Mouse (Mus musculus) hindbrain, embryonic 13.5 days (tissue): Measurements from ENCODE around the gene D1Ertd622e. TPM values are rescaled to one million over a fixed set of nuclear protein-coding genes. Genes with fewer than 3 reads are reported as not detected.
"Not testable (repeated sequence)": the region's sequence is repeated elsewhere in the genome, so short reads cannot be mapped to it uniquely, and the experiment has no call there.

Experiments used
- ATAC-seq: fragments of 200-750 bp; cut with Nextera tagmentation; 2 replicates; pipeline ENCODE4 v1.8.0; 2017; ENCODE audit warnings: moderate TSS enrichment; ENCODE audit not compliant: low FRiP score
- H3K27ac ChIP-seq: fragments of 300-500 bp; sonication (generic); 2 replicates; pipeline ENCODE4 v1.5.1; 2015; ENCODE audit warnings: inconsistent platforms, mild to moderate bottlenecking, moderate library complexity
- H3K27me3 ChIP-seq: fragments of 300-500 bp; sonication (generic); 2 replicates; pipeline ENCODE4 v1.6.1; 2015; ENCODE audit warnings: mild to moderate bottlenecking, inconsistent platforms
- H3K36me3 ChIP-seq: fragments of 300-500 bp; sonication (generic); 2 replicates; pipeline ENCODE4 v1.6.1; 2015; ENCODE audit warnings: mild to moderate bottlenecking, inconsistent platforms
- H3K4me1 ChIP-seq: fragments of 300-500 bp; sonication (generic); replicated peaks from 2 replicates; pipeline ENCODE4 v1.6.1; 2015; ENCODE audit warnings: inconsistent platforms
- H3K4me2 ChIP-seq: fragments of 300-500 bp; sonication (generic); 2 replicates; pipeline ENCODE4 v1.6.1; 2015; ENCODE audit warnings: inconsistent platforms, mild to moderate bottlenecking, moderate library complexity
- H3K4me3 ChIP-seq: fragments of 300-500 bp; sonication (generic); 2 replicates; pipeline ENCODE4 v1.5.1; 2015; ENCODE audit warnings: mild to moderate bottlenecking, inconsistent platforms
- H3K9ac ChIP-seq: fragments of 300-500 bp; sonication (generic); 2 replicates; pipeline ENCODE4 v1.6.1; 2015; ENCODE audit warnings: mild to moderate bottlenecking, inconsistent platforms
- H3K9me3 ChIP-seq: fragments of 300-500 bp; sonication (generic); 2 replicates; pipeline ENCODE4 v1.6.1; 2016; ENCODE audit warnings: inconsistent platforms
- WGBS: fragments of 180-500 bp; shearing (Covaris S2); methylation state at CpG from one replicate; pipeline ENCODE4 v1.1.7; 2015; 5-methylcytosine and 5-hydroxymethylcytosine counted together
- polyA plus RNA-seq: library from polyadenylated mRNA; unstranded; fragments of >200 nt; fragmentation: Nextera tagmentation; extraction: Ambion mirVana; gene quantifications from 2 replicates; pipeline ENCODE4 v1.2.1, GENCODE M21; 2015

Gene D1Ertd622e
- polyA plus RNA-seq, 1 experiment from 2014 or later = 50.4 TPM

DNA sequence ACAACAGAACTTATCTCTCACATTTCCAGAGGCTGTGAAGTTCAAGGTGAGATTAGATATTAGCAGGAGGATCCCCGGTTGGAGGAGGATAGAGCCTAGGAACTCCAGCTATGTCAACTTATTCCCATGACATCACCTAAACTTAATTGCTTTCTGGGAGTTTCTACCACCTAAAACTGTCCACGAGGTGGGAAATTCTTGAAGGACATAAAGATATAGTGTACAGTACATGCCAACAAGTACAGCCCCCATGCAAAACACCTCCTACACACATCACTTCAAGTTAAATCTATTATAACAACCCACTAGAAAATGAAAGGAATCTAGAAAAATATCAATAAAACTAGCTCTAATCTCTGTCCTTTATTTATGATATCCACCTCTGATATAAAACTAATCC, 61.5 kb downstream of the D1Ertd622e start:
- 88% methylated on average over 2 of the region's 2 CpGs for WGBS
- ATAC-seq = no peak
- Histone ChIP-seq H3K27ac (no peak overlapping the region), H3K4me1 (no peaks in the 10 kb centered on the region), H3K4me2 (no peak overlapping the region), H3K9me3 (no peaks in the 10 kb centered on the region), H3K4me3 (no peak overlapping the region), H3K36me3 (no peaks in the 10 kb centered on the region), H3K27me3 (no peaks in the 10 kb centered on the region), H3K9ac (no peak overlapping the region)

DNA sequence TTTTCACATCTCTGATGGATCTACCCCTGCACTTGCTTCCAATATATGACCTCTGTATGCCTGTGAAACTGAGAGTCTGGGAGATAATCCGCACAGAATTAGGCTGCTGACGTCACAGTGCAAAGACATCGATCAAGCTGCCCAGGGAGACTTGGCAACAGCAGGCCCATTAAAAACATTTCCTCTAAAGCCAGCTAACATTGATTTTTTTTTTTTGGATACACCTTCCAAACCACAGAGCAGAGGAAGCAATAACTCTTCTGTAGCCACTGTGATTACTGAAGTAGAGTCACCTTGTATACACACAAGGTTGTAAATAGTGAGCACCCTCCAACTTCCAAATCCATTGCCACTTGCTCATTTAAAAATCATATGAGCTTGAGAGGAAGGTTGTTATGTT, 62.8 kb downstream of the D1Ertd622e start:
- H3K36me3 ChIP-seq = no peaks in the 10 kb centered on the region

DNA sequence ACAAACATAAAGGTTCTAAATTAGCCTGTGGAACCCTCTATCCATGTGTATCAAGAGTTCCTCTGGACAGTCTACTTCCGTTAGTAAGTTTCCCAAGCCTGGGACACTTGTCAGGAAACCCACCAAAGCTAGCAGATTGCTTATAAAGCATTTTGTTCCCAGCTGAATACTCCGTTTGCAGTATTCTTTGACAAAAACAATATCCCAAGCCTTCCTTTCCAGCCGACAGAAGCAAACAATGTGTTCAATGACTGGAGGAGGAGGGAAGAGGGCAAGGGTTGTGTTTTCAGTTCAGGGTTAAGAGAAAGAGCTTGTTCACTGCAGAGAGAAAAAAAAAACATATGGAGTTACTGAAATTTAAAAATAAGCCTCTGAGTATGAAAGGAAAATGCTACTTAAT, 73.3 kb downstream of the D1Ertd622e start:
- Histone ChIP-seq H3K4me1 (no peaks in the 10 kb centered on the region), H3K27me3 (no peaks in the 10 kb centered on the region), H3K27ac (no peak overlapping the region), H3K36me3 (no peaks in the 10 kb centered on the region), H3K4me3 (no peak overlapping the region), H3K9ac (no peak overlapping the region), H3K9me3 (no peaks in the 10 kb centered on the region), H3K4me2 (no peak overlapping the region)
- ATAC-seq = no peak
- 10% methylated on average over 3 of the region's 3 CpGs for WGBS

More for the DNA sequence above, 62.8 kb downstream of the D1Ertd622e start:
- H3K9ac ChIP-seq = no peak overlapping the region
- H3K27me3 ChIP-seq = no peaks in the 10 kb centered on the region
- 81% methylated on average over 3 of the region's 3 CpGs for WGBS
- no peak overlapping the region for H3K4me2 ChIP-seq
- no peaks in the 10 kb centered on the region for H3K9me3 ChIP-seq
- no peaks in the 10 kb centered on the region for H3K4me1 ChIP-seq
- no peak for ATAC-seq
- no peak overlapping the region for H3K4me3 ChIP-seq
- no peak overlapping the region for H3K27ac ChIP-seq

DNA sequence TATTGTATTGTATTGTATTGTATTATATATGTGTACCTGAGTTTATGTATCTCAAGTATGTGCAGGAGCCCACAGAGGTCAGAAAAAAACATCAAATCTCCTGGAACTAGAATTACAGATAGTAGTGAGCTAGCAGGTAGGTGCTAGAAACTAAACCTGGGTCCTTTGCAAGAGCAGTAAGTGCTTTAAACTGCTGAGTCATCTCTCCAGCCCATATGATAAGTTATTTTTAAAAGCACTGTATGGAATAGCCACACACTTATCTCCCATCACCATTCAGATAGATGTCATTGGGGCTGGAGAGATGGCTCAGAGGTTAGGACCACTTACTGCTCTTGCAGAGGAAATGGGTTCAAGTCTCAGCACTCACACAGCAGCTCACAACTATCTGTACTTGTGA, 76.8 kb downstream of the D1Ertd622e start:
- H3K36me3 ChIP-seq = no peaks in the 10 kb centered on the region
- no peaks in the 10 kb centered on the region for H3K9me3 ChIP-seq
- no peak overlapping the region for H3K9ac ChIP-seq
- H3K27me3 ChIP-seq = no peaks in the 10 kb centered on the region
- H3K4me2 ChIP-seq = no peak overlapping the region
- no peak overlapping the region for H3K4me3 ChIP-seq
- no peak for ATAC-seq
- no peak overlapping the region for H3K27ac ChIP-seq
- H3K4me1 ChIP-seq = no peaks in the 10 kb centered on the region

DNA sequence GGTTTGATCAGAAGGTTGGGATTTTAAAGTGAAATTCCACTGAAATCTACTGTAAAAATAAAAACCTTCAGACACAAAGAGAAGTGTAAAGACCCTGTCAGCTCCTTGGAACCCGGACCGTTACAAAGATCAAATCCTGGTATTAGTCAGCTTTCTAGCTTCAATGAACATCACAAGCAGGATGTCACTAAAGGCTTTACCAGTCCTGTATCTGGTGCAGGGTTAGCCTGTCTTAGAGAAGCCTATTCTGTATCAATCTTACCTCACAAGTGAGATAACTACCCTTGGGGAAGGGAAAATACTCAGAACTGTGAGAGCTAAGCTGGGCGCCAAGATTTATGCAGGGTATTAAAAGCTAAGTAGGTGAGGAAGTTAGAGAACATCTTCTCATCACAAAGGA, 77.7 kb downstream of the D1Ertd622e start:
- H3K4me1 ChIP-seq = no peaks in the 10 kb centered on the region
- ATAC-seq = no peak
- H3K27ac ChIP-seq = no peak overlapping the region
- H3K9ac ChIP-seq = no peak overlapping the region
- H3K36me3 ChIP-seq = no peaks in the 10 kb centered on the region
- H3K27me3 ChIP-seq = no peaks in the 10 kb centered on the region
- H3K4me3 ChIP-seq = no peak overlapping the region
- no peaks in the 10 kb centered on the region for H3K9me3 ChIP-seq
- H3K4me2 ChIP-seq = no peak overlapping the region
- WGBS = 93% methylated on average over 3 of the region's 3 CpGs

DNA sequence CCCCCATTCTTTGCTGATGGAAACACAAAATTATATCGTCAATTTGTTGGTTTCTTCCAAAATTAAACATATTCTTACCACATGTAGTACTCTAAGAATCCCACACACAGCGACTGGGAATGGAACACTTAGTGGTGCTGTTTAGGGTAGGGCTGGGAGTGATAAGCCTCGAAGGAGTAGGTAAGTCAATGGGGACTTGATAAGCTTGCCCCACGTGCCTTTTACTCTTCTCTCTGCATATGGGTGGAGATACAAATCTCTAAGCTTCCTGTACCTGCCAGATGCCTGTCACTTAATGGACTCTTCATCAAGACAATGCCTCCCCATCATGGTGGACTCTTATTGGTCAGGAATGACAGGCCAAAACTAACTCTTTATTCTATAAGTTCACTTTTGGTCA, 78.8 kb downstream of the D1Ertd622e start:
- no peak overlapping the region for H3K9ac ChIP-seq
- no peak overlapping the region for H3K4me2 ChIP-seq
- H3K27me3 ChIP-seq = no peaks in the 10 kb centered on the region
- H3K36me3 ChIP-seq = no peaks in the 10 kb centered on the region
- no peak overlapping the region for H3K4me3 ChIP-seq
- no peak for ATAC-seq
- no peaks in the 10 kb centered on the region for H3K9me3 ChIP-seq
- H3K27ac ChIP-seq = no peak overlapping the region
- H3K4me1 ChIP-seq = no peaks in the 10 kb centered on the region
- 90% methylated on average over 4 of the region's 4 CpGs for WGBS

DNA sequence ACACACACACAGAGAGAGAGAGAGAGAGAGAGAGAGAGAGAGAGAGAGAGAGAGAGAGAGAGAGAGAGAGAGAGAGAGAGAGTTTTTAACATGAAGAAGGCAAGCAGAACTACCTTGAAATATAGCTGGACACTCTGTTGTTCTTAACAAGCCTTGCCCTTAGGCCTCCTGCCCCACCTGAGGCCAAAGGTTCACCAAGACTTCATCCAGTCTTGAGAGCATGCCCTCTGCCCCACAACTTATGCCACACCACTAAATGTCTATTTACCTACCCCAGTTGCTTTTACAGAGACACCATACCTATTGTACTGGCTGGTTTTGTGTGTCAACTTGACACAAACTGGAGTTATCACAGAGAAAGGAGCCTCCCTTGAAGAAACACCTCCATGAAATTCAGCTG, 81.2 kb downstream of the D1Ertd622e start:
- H3K4me2 ChIP-seq, H3K27me3 ChIP-seq, H3K9ac ChIP-seq, ATAC-seq, H3K4me3 ChIP-seq, H3K27ac ChIP-seq, H3K9me3 ChIP-seq, H3K4me1 ChIP-seq, H3K36me3 ChIP-seq: not testable (repeated sequence)

DNA sequence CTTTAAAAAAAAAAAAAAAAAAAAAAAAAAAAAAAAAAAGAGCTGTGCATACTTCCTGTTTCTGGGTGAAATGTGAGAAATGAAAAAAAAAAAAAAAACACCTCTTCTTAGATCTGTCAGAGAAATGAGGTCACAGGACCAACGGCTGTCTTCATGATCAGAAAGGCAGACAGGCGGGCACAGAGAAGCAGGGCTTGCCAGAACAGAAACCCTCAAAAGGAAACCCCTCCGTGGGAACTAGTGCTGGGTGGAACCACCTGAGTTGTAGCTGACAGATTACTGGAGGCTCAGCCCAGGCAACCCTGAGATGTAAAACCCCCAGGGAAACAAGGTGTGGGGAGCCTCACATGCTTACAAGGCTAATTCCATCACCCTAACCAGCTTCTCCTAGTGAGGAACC, 81.6 kb downstream of the D1Ertd622e start:
- no peak for ATAC-seq
- H3K36me3 ChIP-seq = no peaks in the 10 kb centered on the region
- H3K27ac ChIP-seq = no peak overlapping the region
- H3K27me3 ChIP-seq = no peaks in the 10 kb centered on the region
- H3K9me3 ChIP-seq = no peaks in the 10 kb centered on the region
- no peak overlapping the region for H3K4me2 ChIP-seq
- H3K4me3 ChIP-seq = no peak overlapping the region
- 89% methylated on average over 3 of the region's 3 CpGs for WGBS
- H3K9ac ChIP-seq = no peak overlapping the region
- H3K4me1 ChIP-seq = no peaks in the 10 kb centered on the region

DNA sequence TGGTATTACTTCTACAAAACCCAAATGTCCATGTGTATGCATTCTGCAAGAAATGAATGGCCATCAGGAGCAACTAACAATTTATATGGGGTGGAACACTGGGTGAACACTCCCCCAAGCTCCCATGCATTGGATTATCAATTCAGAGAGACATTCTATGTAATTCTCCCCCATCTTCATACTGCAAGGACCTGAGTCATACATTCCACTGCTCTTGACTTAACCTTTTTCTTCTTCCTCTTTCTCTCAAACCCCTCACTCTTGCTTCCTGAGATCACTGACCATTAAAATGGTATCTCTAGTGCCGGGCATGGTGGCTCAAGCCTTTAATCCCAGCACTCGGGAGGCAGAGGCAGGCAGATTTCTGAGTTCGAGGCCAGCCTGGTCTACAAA, 83.9 kb downstream of the D1Ertd622e start:
- 91% methylated on average over 3 of the region's 3 CpGs for WGBS
- no peaks in the 10 kb centered on the region for H3K36me3 ChIP-seq
- no peaks in the 10 kb centered on the region for H3K4me1 ChIP-seq
- no peaks in the 10 kb centered on the region for H3K9me3 ChIP-seq
- no peak overlapping the region for H3K9ac ChIP-seq
- ATAC-seq = no peak
- H3K4me3 ChIP-seq = no peak overlapping the region
- H3K4me2 ChIP-seq = no peak overlapping the region
- no peak overlapping the region for H3K27ac ChIP-seq
- H3K27me3 ChIP-seq = no peaks in the 10 kb centered on the region

DNA sequence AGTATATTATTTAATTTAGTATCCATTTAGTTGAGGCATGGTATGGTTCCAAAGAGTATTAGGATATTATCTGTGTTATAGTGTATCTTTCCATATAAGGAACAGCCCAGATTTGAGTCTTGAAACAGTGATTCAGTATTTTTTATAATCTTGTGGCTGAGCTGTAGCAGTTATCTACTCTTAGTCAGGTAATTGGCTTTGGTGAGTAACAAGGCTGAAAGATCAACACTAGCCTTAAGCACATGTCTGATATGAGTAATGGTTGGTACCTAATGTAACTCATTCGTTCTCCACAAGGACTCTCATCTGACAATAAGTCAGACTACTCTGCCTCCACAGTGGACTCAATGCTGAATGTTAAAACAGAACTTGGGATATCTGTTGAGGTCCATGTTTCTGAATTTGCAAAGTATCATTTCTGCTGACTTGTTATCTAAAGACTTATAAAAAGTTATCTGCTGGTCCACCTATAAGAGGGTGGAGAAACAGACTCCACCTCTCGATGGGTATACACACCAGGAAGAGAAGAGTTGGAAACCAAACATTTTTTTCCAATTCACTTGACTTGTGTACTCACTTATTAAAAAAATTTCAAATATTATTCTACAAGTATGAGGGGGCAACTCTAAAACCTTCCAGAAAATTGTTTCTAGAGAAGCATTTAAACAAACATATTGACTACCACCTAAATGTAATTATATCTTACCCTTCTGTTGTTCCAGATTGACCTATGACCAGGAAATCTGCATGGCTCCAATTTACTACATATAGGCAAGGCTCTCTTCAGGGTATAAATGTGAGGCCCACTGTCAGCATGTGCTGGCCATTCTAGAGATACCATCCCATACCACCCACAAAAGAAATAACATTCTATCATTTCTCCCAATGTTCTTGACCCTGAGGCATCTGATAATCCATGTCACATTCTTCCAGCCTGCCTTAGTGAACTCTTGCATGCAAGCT, 84.5 kb downstream of the D1Ertd622e start:
- H3K36me3 ChIP-seq = no peaks in the 10 kb centered on the region
- 95% methylated on average over 2 of the region's 2 CpGs for WGBS
- no peaks in the 10 kb centered on the region for H3K27me3 ChIP-seq
- no peak overlapping the region for H3K4me3 ChIP-seq
- no peak for ATAC-seq
- H3K9ac ChIP-seq = no peak overlapping the region
- no peaks in the 10 kb centered on the region for H3K9me3 ChIP-seq
- H3K4me2 ChIP-seq = no peak overlapping the region
- H3K27ac ChIP-seq = no peak overlapping the region
- no peaks in the 10 kb centered on the region for H3K4me1 ChIP-seq

DNA sequence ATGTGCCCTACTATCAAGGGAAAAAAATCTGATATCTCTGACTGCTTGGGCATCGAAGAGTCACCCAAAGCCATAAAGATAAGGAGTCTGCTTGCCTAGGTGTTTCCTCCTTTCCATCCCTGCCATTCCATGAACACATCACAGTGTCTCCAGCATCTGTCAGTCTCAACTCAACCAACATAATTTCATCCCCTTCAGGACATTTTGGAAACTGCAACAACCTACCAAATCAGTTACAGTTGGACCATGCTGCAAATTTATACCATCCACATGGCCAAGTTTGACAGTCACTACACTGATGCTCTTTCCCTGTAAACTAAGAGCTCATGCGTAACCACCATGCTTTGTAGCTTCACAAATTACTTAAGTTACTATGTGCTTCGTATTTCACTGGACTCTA, 85.3 kb downstream of the D1Ertd622e start:
- no peak for ATAC-seq
- no peak overlapping the region for H3K27ac ChIP-seq
- H3K36me3 ChIP-seq = no peaks in the 10 kb centered on the region
- no peaks in the 10 kb centered on the region for H3K4me1 ChIP-seq
- no peak overlapping the region for H3K4me2 ChIP-seq
- H3K27me3 ChIP-seq = no peaks in the 10 kb centered on the region
- no peak overlapping the region for H3K9ac ChIP-seq
- H3K4me3 ChIP-seq = no peak overlapping the region
- WGBS = 91% methylated on average over 3 of the region's 3 CpGs
- H3K9me3 ChIP-seq = no peaks in the 10 kb centered on the region

DNA sequence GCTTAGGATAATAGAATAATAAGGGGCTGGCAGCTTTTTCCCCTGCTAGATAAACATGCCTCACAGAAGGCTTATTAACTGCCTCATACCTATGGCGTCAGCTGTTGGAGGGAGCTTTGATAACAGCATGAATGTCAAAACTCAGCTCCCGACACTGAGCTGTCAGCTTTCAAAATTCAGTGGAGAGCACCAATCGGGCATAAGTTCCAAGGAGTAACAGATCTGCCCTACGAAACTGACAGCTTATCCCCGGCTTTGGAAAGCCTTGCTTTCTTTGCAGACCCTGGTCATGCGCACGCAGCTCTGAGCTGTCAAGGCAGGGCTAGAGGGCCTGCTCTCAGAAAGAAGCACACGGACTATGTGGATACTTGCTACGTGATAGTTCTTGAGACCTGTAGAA, 91.1 kb downstream of the D1Ertd622e start:
- no peak for ATAC-seq
- Histone ChIP-seq H3K9ac (no peak overlapping the region), H3K4me1 (no peaks in the 10 kb centered on the region), H3K27me3 (no peaks in the 10 kb centered on the region), H3K27ac (no peak overlapping the region), H3K4me2 (no peak overlapping the region), H3K36me3 (no peaks in the 10 kb centered on the region), H3K4me3 (no peak overlapping the region), H3K9me3 (no peaks in the 10 kb centered on the region)
- 70% methylated on average over 9 of the region's 9 CpGs for WGBS

DNA sequence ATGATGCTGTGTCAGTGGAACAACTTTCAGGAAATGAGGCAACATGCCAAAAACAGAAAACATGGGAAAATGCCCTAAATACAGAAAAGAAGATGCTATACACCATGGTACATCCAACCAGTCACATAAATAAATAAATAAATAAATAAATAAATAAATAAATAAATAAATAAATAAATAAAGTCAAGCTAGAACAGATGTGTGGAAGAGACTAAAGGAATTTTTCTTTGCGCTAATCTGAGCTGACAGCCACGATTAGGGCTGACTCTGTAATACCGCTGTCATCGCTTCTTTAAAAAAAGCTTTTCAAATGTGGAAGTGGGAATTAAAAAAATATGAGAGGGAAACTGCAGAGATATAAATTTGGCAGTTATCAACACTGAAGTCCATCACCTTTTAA, 93.9 kb downstream of the D1Ertd622e start:
- Histone ChIP-seq H3K9me3 (no peaks in the 10 kb centered on the region), H3K4me3 (no peak overlapping the region), H3K4me1 (no peaks in the 10 kb centered on the region), H3K27ac (no peak overlapping the region), H3K4me2 (no peak overlapping the region), H3K9ac (no peak overlapping the region), H3K36me3 (no peaks in the 10 kb centered on the region), H3K27me3 (no peaks in the 10 kb centered on the region)
- 92% methylated on average over 4 of the region's 4 CpGs for WGBS
- ATAC-seq = no peak
